Mouse (Mus musculus) heart, adult 9 months (tissue): ENCODE data around the gene Hmces.
"Not testable (repeated sequence)": the region's sequence is repeated elsewhere in the genome, so short reads cannot be mapped to it uniquely, and the experiment has no call there.

Source experiments
- DNase-seq, 2 experiments: peaks; one replicate each; pipeline ENCODE4 v3.0.0; 2022; ENCODE audit warnings: low spot score in 2 of 2

Hmces gene

DNA sequence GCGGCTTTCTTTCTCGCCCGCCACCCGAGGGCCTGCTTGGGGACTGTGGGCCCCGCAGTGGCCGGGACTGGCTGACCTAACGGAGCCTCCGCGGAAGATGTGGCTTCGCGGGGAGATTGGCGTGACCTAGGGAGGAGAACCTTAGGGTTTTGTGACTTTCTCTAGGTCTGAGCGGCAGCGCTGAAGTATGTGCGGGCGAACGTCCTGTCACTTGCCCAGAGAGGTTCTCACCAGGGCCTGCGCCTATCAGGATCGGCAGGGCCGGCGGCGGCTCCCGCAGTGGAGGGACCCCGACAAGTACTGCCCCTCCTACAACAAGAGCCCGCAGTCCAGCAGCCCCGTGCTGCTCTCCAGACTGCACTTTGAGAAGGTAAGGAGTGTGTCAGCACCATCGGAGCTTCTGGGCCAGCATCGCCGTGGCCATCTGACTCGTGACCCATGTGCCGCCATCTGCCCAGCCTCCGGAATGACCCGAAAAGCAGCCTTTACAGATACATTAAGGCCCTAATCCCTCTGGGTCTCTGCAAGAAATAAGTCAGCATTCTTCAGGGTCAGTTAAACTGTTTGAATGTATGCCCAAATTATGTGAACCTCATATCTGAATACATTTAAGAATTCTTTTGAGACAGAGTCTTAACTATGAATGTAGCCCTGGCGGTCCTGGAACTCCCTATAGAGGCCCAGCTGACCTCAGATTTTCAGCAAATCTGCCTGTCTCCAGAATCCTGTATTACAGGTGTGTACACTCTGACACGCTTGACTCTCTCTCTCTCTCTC is 779 bp downstream of the Hmces start:
- DNase-seq: peak in 1 of 2 experiments; percentile 18

- peak; percentile 14 to 35 for DNase-seq
These were observed 2.2 kb downstream of the Hmces start for GRCm38 (mm10) chr6:87915939-87916338.

DNA sequence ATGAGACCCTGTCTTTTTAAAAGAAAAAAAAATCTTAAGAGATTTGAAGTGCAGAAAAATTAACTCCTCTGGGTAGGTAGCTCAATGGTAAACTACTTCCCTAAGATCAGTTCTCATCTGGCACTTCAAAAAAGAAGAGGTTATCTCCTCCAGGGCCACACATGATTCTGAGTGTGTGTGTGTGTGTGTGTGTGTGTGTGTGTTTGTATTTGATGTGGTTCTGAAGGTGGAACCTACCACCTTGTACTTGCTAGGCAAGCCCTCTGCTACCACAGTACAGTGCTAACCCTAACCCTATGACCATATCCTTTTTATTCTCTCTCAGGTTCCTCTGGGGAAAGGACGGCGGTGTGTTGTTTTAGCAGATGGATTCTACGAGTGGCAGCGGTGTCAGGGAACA is 7.5 kb downstream of the Hmces start:
- no peak for DNase-seq

GRCm38 (mm10) chr6:87923624-87924023 is 9.9 kb downstream of the Hmces start:
- DNase-seq: no peak

- DNase-seq: peak; percentile 52 to 54
These were observed 21.3 kb downstream of the Hmces start for GRCm38 (mm10) chr6:87935037-87935436.

DNA sequence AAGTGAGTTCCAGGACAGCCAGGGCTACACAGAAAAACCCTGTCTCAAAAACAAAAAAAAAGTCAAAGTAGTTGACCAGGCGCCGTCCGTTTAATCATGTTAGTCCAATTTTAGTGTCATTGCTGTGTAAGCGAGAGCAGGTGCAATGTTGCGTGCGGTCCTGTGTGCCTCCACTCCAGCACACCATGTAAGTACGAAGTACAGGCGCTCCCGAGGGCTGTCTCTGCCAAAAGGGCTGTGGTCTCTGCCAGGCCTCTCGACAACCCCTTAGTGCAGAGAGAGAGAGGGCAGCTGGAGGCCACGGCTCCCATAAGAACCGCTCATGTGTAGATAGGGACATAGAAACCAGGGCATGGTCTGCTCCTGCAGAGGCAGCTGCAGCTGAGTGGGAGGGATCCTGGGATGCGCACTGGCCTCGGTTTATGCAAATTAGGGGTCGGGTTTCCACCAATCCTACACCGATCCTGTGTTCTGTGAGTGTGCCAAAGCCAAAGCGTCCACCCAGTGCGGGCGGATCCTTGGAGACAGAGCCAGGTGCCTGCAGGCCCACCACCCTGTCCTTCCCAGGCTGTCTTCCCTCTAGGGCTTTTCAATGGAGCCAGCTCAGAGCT is 23.5 kb downstream of the Hmces start:
- peak in 1 of 2 experiments; percentile 7 for DNase-seq

GRCm38 (mm10) chr6:87938941-87939340 is 25.2 kb downstream of the Hmces start:
- DNase-seq: no peak

DNA sequence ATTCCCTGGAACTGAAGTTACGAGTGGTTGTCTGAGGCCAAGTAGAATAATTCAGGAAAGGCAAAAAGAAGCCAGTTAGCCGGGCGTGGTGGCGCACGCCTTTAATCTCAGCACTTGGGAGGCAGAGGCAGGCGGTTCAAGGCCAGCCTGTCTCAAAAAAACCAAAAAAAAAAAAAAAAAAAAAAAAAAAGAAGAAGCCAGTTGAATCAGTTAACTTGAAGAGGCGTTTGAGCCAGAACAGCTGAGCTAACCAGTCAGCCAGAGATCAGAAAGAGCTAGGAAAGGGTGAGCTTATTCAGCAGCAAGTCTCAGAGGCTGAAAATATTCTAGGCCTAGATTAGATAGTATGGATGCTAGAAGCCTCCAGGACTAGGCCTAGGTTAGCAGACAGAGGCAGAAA is 28.4 kb downstream of the Hmces start:
- no peak for DNase-seq

DNA sequence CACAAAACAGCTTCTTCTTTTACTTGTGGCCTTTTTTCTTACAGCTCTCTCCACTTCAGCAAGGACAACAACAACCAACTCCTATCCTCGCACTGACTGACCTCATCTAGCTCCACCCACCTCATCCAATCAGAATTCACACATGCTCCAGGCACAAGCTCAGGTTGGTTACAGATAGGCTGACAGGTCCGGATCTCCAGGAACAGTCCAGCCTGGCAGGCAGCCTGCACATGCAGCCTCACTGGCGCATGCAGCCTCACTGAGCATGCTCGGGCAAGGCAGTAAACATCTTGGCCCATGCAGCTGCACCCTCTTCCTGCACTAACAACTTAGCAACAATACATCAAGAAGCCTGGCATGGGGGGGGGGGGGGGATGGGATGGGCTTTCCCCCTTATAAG is 48.7 kb downstream of the Hmces start:
- not testable (repeated sequence) for DNase-seq

- DNase-seq: no peak
These were observed 56.3 kb downstream of the Hmces start for GRCm38 (mm10) chr6:87970041-87970440.

DNA sequence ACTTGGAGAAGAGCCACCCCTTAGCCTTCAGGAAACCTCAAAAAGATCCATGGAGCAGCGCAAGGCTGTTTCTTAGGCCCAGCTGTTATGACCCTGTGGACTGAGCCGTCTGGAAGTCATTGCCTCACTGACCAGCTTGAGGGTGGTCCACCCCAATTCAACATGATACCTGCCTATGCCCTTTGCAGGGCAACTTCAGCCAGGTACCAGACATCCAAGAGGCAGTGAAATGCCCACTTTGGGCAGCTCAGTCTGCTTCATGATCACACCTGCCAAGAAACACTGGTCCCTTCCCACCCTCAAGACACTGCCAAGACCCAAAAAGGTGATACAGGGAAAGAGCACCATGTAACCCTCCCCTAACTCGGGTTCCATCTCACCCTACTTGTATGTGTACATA is 66.0 kb downstream of the Hmces start:
- DNase-seq: no peak

GRCm38 (mm10) chr6:87980374-87981029 is 66.8 kb downstream of the Hmces start:
- DNase-seq: no peak

GRCm38 (mm10) chr6:87981030-87981485 is 67.3 kb downstream of the Hmces start:
- no peak for DNase-seq

GRCm38 (mm10) chr6:87981547-87982256 is 68.0 kb downstream of the Hmces start, which contains the start of gene H1fx:
TSS of gene H1fx (minus strand) at chr6:87981637.
- peak in 1 of 2 experiments; percentile 31 for DNase-seq

- no peak for DNase-seq
These were observed 68.8 kb downstream of the Hmces start for GRCm38 (mm10) chr6:87982506-87982905.
